Mouse (Mus musculus) MEL (cell line): Measurements from ENCODE around the gene Mcrip1. TPM values are rescaled to one million over a fixed set of nuclear protein-coding genes. Genes with fewer than 3 reads are reported as not detected.

Source experiments
- DNase-seq: peaks from one replicate; pipeline ENCODE4 v3.0.0; 2011; ENCODE audit warnings: low read depth, low spot score
- H3K27ac ChIP-seq: 2 replicates; pipeline ENCODE4 v1.5.1; 2012; ENCODE audit warnings: low read depth, mild to moderate bottlenecking, control low read depth, low read length, moderate library complexity; ENCODE audit not compliant: control insufficient read depth
- H3K27me3 ChIP-seq, 2 experiments: fragments of 150-350 bp in 1 of 2; sonication (generic) in 1 of 2; 2 replicates each; pipeline ENCODE4 v1.6.1; 2012; ENCODE audit warnings: low read length in 2 of 2, mild to moderate bottlenecking in 2 of 2, improper control_type of control experiment in 1 of 2, moderate library complexity in 1 of 2; ENCODE audit not compliant: insufficient read depth in 2 of 2, control insufficient read depth in 1 of 2
- H3K36me3 ChIP-seq, 2 experiments: 2 replicates each; pipeline ENCODE4 v1.6.1; 2012 to 2014; ENCODE audit warnings: low read length in 2 of 2, improper control_type of control experiment in 1 of 2, inconsistent platforms in 1 of 2, mild to moderate bottlenecking in 1 of 2; ENCODE audit not compliant: insufficient read depth in 2 of 2, control insufficient read depth in 1 of 2
- H3K4me1 ChIP-seq, 2 experiments: fragments of 150-350 bp in 1 of 2; sonication (generic) in 1 of 2; 2 replicates each; pipeline ENCODE4 v1.6.1; 2012; ENCODE audit warnings: low read length in 2 of 2, improper control_type of control experiment in 1 of 2, mild to moderate bottlenecking in 1 of 2; ENCODE audit not compliant: insufficient read depth in 2 of 2, control insufficient read depth in 1 of 2
- H3K4me3 ChIP-seq, 2 experiments: fragments of 150-350 bp in 1 of 2; sonication (generic) in 1 of 2; 2 replicates each; pipeline ENCODE4 v1.5.1; 2012; ENCODE audit warnings: low read depth in 2 of 2, low read length in 2 of 2, mild to moderate bottlenecking in 2 of 2, moderate library complexity in 2 of 2, control low read depth in 1 of 2, improper control_type of control experiment in 1 of 2; ENCODE audit not compliant: control insufficient read depth in 1 of 2, insufficient read depth in 1 of 2
- H3K79me2 ChIP-seq: 2 replicates; pipeline ENCODE4 v1.6.1; 2012; ENCODE audit warnings: mild to moderate bottlenecking, low read length, moderate library complexity; ENCODE audit not compliant: control insufficient read depth, poor library complexity, insufficient read depth
- H3K9ac ChIP-seq: 2 replicates; pipeline ENCODE4 v1.6.1; 2012; ENCODE audit warnings: low read depth, mild to moderate bottlenecking, control low read depth, low read length, moderate library complexity; ENCODE audit not compliant: control insufficient read depth, poor library complexity, severe bottlenecking
- H3K9me3 ChIP-seq: fragments of 150-350 bp; sonication (generic); replicated peaks from 2 replicates; pipeline ENCODE4 v1.6.1; 2012; ENCODE audit warnings: mild to moderate bottlenecking, low read length, improper control_type of control experiment, moderate library complexity; ENCODE audit not compliant: insufficient read depth
- BHLHE40 ChIP-seq: IDR thresholded peaks from 2 replicates; pipeline ENCODE4 v1.6.1; 2012; ENCODE audit warnings: low read depth, mild to moderate bottlenecking, inconsistent platforms, low read length, improper control_type of control experiment, borderline replicate concordance
- CHD1 ChIP-seq: IDR thresholded peaks from 2 replicates; pipeline ENCODE4 v1.6.1; 2012; ENCODE audit warnings: low read depth, mild to moderate bottlenecking, inconsistent platforms, low read length, improper control_type of control experiment
- CTCF ChIP-seq, 3 experiments: IDR thresholded peaks in 2 of 3; conservative IDR thresholded peaks in 1 of 3; 2 replicates each; pipeline ENCODE4 v1.5.1; 2011 to 2012; ENCODE audit warnings: low read length in 3 of 3, low read depth in 2 of 3, mild to moderate bottlenecking in 2 of 3, improper control_type of control experiment in 1 of 3, inconsistent platforms in 1 of 3, mixed read lengths in 1 of 3, moderate library complexity in 1 of 3; ENCODE audit not compliant: control insufficient read depth in 1 of 3, insufficient read depth in 1 of 3, poor library complexity in 1 of 3, severe bottlenecking in 1 of 3
- E2F4 ChIP-seq: IDR thresholded peaks from 2 replicates; pipeline ENCODE4 v1.6.1; 2011; ENCODE audit warnings: low read depth, low read length, improper control_type of control experiment, borderline replicate concordance
- EP300 ChIP-seq, 2 experiments: IDR thresholded peaks; 2 replicates each; pipeline ENCODE4 v1.6.1; 2011; ENCODE audit warnings: improper control_type of control experiment in 2 of 2, low read length in 2 of 2, low read depth in 1 of 2, mild to moderate bottlenecking in 1 of 2
- GABPA ChIP-seq: IDR thresholded peaks from 2 replicates; pipeline ENCODE4 v1.6.1; 2012; ENCODE audit warnings: low read depth, mild to moderate bottlenecking, inconsistent platforms, low read length, improper control_type of control experiment, moderate library complexity
- GATA1 ChIP-seq: IDR thresholded peaks from 2 replicates; pipeline ENCODE4 v1.6.1; 2011; ENCODE audit warnings: low read depth, low read length, improper control_type of control experiment
- HCFC1 ChIP-seq: IDR thresholded peaks from 2 replicates; pipeline ENCODE4 v1.6.1; 2012; ENCODE audit warnings: low read depth, mild to moderate bottlenecking, inconsistent platforms, low read length, improper control_type of control experiment, moderate library complexity
- KAT2A ChIP-seq: conservative IDR thresholded peaks from 2 replicates; pipeline ENCODE4 v1.6.1; 2012; ENCODE audit warnings: low read depth, low read length, improper control_type of control experiment, inconsistent platforms
- MAFK ChIP-seq: IDR thresholded peaks from 2 replicates; pipeline ENCODE4 v1.6.1; 2011; ENCODE audit warnings: low read depth, mild to moderate bottlenecking, low read length, improper control_type of control experiment, borderline replicate concordance
- MAZ ChIP-seq: IDR thresholded peaks from 2 replicates; pipeline ENCODE4 v1.6.1; 2012; ENCODE audit warnings: low read depth, mild to moderate bottlenecking, inconsistent platforms, low read length, improper control_type of control experiment
- MEF2A ChIP-seq: IDR thresholded peaks from 2 replicates; pipeline ENCODE4 v1.6.1; 2014; ENCODE audit warnings: low read depth, mild to moderate bottlenecking, inconsistent platforms, low read length, improper control_type of control experiment; ENCODE audit not compliant: poor library complexity, insufficient replicate concordance, severe bottlenecking; ENCODE audit errors: extremely low read depth
- MXI1 ChIP-seq: IDR thresholded peaks from 2 replicates; pipeline ENCODE4 v1.6.1; 2011; ENCODE audit warnings: mild to moderate bottlenecking, low read depth, low read length, improper control_type of control experiment
- MYC ChIP-seq: IDR thresholded peaks from 2 replicates; pipeline ENCODE4 v1.6.1; 2011; ENCODE audit warnings: low read depth, mild to moderate bottlenecking, low read length, improper control_type of control experiment, moderate library complexity
- POLR2A ChIP-seq, 2 experiments: IDR thresholded peaks; 2 replicates each; pipeline ENCODE4 v1.6.1; 2011 to 2012; ENCODE audit warnings: low read length in 2 of 2, mild to moderate bottlenecking in 2 of 2, control low read depth in 1 of 2, improper control_type of control experiment in 1 of 2, low read depth in 1 of 2, moderate library complexity in 1 of 2; ENCODE audit not compliant: control insufficient read depth in 1 of 2, insufficient read depth in 1 of 2, poor library complexity in 1 of 2
- POLR2AphosphoS2 ChIP-seq: IDR thresholded peaks from 2 replicates; pipeline ENCODE4 v1.6.1; 2011; ENCODE audit warnings: low read length, improper control_type of control experiment
- POLR2AphosphoS5 ChIP-seq: IDR thresholded peaks from 2 replicates; pipeline ENCODE4 v1.6.1; 2012; ENCODE audit warnings: low read depth, borderline replicate concordance, mild to moderate bottlenecking, inconsistent platforms, low read length, moderate library complexity, mixed read lengths
- RAD21 ChIP-seq: IDR thresholded peaks from 2 replicates; pipeline ENCODE4 v1.6.1; 2011; ENCODE audit warnings: mild to moderate bottlenecking, low read depth, low read length, improper control_type of control experiment
- RCOR1 ChIP-seq: IDR thresholded peaks from 2 replicates; pipeline ENCODE4 v1.6.1; 2012; ENCODE audit warnings: low read depth, mild to moderate bottlenecking, inconsistent platforms, low read length, improper control_type of control experiment
- SMC3 ChIP-seq: IDR thresholded peaks from 2 replicates; pipeline ENCODE4 v1.6.1; 2011; ENCODE audit warnings: low read depth, low read length, improper control_type of control experiment
- TBP ChIP-seq: IDR thresholded peaks from 2 replicates; pipeline ENCODE4 v1.8.0; 2011; ENCODE audit warnings: low read depth, low read length, improper control_type of control experiment
- TCF12 ChIP-seq: IDR thresholded peaks from 2 replicates; pipeline ENCODE4 v1.6.1; 2014; ENCODE audit warnings: low read depth, mild to moderate bottlenecking, inconsistent platforms, low read length, improper control_type of control experiment, moderate library complexity
- UBTF ChIP-seq: IDR thresholded peaks from 2 replicates; pipeline ENCODE4 v1.6.1; 2012; ENCODE audit warnings: low read depth, mild to moderate bottlenecking, inconsistent platforms, low read length, improper control_type of control experiment, moderate library complexity, borderline replicate concordance; ENCODE audit not compliant: insufficient read depth
- ZC3H11A ChIP-seq: IDR thresholded peaks from 2 replicates; pipeline ENCODE4 v1.6.1; 2012; ENCODE audit warnings: low read depth, mild to moderate bottlenecking, inconsistent platforms, low read length, improper control_type of control experiment
- ZNF384 ChIP-seq: IDR thresholded peaks from 2 replicates; pipeline ENCODE4 v1.6.1; 2012; ENCODE audit warnings: low read depth, mild to moderate bottlenecking, inconsistent platforms, low read length, improper control_type of control experiment
- polyA plus RNA-seq, 2 experiments: library from polyadenylated mRNA; stranded (reverse) in 1 of 2; unstranded in 1 of 2; fragments of >175 nt in 1 of 2; fragments of >200 nt in 1 of 2; gene quantifications; 2 replicates each; pipeline versions ENCODE4 v1.2.1 to v1.2.4; 2012; ENCODE audit warnings: low replicate concordance in 2 of 2, low read depth in 1 of 2; ENCODE audit not compliant: insufficient read length in 2 of 2, insufficient read depth in 1 of 2, missing spikeins in 1 of 2
- total RNA-seq: library from RNA; depleted of rRNA; stranded (reverse); fragments of 300-350 nt; gene quantifications from 2 replicates; pipeline ENCODE4 v1.2.3, GENCODE M21; 2012

Mcrip1 gene
- total and polyA plus RNA-seq, 3 experiments = 36.6 to 83.5 TPM; not detected in 1

DNA sequence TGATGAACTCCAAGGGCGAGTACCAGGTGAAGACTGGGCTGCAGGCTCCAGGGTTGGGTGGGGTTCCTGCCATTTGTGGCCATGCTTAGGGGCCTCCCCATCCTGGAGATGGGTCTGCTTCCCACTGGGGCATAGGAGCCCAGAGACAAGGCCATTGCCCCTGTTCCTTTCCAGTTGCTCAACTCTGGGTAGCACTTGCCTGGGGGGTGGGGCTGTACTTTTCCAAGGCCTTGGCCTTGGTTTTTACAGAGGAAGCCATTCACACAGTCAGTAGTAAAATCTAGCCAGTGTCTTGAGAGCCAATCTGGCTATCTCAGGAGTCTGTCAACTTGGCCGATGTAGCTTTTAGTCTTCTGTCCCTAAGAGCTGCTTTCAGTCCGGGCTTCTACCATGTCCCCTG, 52.1 kb downstream of the Mcrip1 start:
- H3K27me3 ChIP-seq = no peaks in the 10 kb centered on the region
- H3K4me1 ChIP-seq = 0 out of 4 replicates have a peak, but pooled peaks cover 0 to 4% of the 10 kb centered on the region in 2 experiments
- no peak overlapping the region for H3K9ac ChIP-seq
- no peaks in the 10 kb centered on the region for H3K9me3 ChIP-seq
- no peak for DNase-seq
- no peak overlapping the region for H3K4me3 ChIP-seq
- H3K36me3 ChIP-seq = no peaks in the 10 kb centered on the region; a peak in 1 of 4 replicates
- H3K27ac ChIP-seq = no peak overlapping the region
- H3K79me2 ChIP-seq = peaks cover 10% of the 10 kb centered on the region
- TF ChIP-seq POLR2A (IDR thresholded peaks at IDR 0.05; ENCODE audit: control insufficient read depth in 1 of 2, insufficient read depth in 1 of 2, low read depth in 1 of 2, low read length in 2 of 2, poor library complexity in 1 of 2) (0 out of 4 replicates have a peak, but pooled peaks of 1 of the 2 experiments have one; percentile 1), TBP (no peak)

- Histone ChIP-seq H3K9me3 (no peaks in the 10 kb centered on the region), H3K36me3 (peaks cover 0 to 11% of the 10 kb centered on the region in 2 experiments; a peak in 2 of 4 replicates), H3K27me3 (no peaks in the 10 kb centered on the region), H3K4me1 (peaks cover 0 to 20% of the 10 kb centered on the region in 2 experiments; a peak in 2 of 4 replicates), H3K27ac (no peak overlapping the region), H3K79me2 (peaks cover 19% of the 10 kb centered on the region), H3K9ac (no peak overlapping the region), H3K4me3 (no peak overlapping the region)
- no peak for DNase-seq
- no peak for TF ChIP-seq CTCF (IDR thresholded peaks at IDR 0.05 in 2 of 3, conservative IDR thresholded peaks at IDR 0.05 in 1 of 3; ENCODE audit: control insufficient read depth in 1 of 3, insufficient read depth in 1 of 3, low read depth in 2 of 3, low read length in 3 of 3, poor library complexity in 1 of 3, severe bottlenecking in 1 of 3)
- no peak for TF ChIP-seq KAT2A
- TF ChIP-seq BHLHE40 = no peak
- no peak for TF ChIP-seq MYC
- TF ChIP-seq MEF2A = no peak
- TF ChIP-seq HCFC1 = no peak
- TF ChIP-seq MAFK = no peak
- no peak for TF ChIP-seq EP300 (IDR thresholded peaks at IDR 0.05; ENCODE audit: low read depth in 1 of 2, low read length in 2 of 2)
- TF ChIP-seq RAD21 = no peak
- TF ChIP-seq TBP = no peak
- TF ChIP-seq SMC3 = no peak
- no peak for TF ChIP-seq GATA1
- no peak for TF ChIP-seq POLR2AphosphoS5
These were observed 55.6 kb downstream of the Mcrip1 start for GRCm38 (mm10) chr11:120493911-120494310.

DNA sequence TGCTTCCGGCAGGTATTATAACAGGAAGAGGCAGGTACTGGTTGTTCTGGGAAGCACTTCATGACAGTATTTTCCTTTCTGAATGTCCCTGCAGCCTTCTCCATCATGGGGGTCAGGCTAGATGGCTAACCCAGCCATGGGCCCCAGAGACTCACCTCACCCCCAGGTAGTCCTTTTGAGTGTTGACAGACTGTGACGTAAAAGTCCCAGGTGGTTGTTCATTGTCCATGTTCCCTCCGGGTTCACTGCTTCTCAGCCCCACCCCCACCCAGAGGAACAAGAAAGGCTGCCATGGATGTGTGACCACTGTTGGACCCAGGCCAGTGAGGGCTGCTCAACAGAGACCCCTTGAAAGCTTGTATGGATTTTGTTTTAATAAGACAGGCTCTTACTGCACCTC, 56.2 kb downstream of the Mcrip1 start:
- Histone ChIP-seq H3K4me3 (no peak overlapping the region), H3K9ac (no peak overlapping the region), H3K27me3 (no peaks in the 10 kb centered on the region), H3K79me2 (peaks cover 19% of the 10 kb centered on the region), H3K9me3 (no peaks in the 10 kb centered on the region), H3K36me3 (peaks cover 0 to 11% of the 10 kb centered on the region in 2 experiments; a peak in 2 of 4 replicates), H3K4me1 (peaks cover 0 to 20% of the 10 kb centered on the region in 2 experiments; a peak in 2 of 4 replicates), H3K27ac (no peak overlapping the region)
- TF ChIP-seq ZNF384 (no peak), POLR2AphosphoS2 (no peak), MAZ (no peak), E2F4 (no peak), EP300 (IDR thresholded peaks at IDR 0.05; ENCODE audit: low read depth in 1 of 2, low read length in 2 of 2) (no peak), RCOR1 (no peak), GABPA (no peak), UBTF (no peak), BHLHE40 (no peak), CHD1 (no peak), POLR2AphosphoS5 (no peak), TBP (no peak), MXI1 (no peak), TCF12 (no peak), SMC3 (no peak), MEF2A (no peak), ZC3H11A (no peak)
- DNase-seq = no peak
